ENCODE assay signal across 21 mouse cellular contexts in the genomic region with DNA sequence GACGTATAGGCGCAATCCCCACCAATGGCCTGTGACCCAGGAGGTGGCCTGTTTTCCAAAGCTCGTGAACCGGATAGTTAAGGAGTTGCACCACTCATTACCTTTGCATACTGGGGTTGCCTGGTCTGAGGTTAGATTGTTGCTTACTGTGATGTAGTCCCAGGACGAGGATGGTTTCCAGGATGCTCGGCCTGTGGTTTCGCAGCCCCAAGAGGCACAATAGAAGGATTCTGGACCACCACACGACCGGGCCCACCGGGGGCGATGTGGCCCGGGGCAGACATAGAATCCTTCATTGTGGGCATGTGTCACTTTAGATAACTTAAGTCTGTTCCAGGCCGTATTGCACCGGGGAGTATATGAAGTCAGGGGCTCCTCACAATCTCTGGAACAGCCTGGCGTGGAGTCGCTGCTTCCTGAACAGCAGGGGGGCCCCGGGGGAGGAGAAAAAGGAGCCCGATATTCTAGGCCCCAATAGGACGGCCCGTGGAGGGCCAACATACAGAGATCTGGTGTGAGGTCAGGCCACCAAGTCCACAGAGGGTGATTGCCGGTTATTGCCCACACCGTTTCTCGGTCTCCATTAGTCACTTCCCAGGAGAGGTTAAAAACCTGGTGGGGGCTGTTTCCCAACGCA. TPM values are rescaled to one million over a fixed set of nuclear protein-coding genes. Genes with fewer than 3 reads are reported as not detected.
DNase-seq lines count a peak whose midpoint lies in the region; ATAC-seq lines count a peak whose summit lies in the region.
"Had no signal": no experiment of that assay in that cellular context is flagged by ENCODE, and none has a peak within 500 bp of the region (broad histone marks: within the 10 kb centered on the region; RNA-seq: fewer than 3 reads in every experiment).

No protein-coding gene starts in this region.

- H3K9me3 ChIP-seq in megakaryocyte, embryonic 14.5 days, result peaks cover 63% of the 10 kb centered on the region

- H3K27me3 ChIP-seq in megakaryocyte, embryonic 14.5 days (replicated peaks), result peaks cover 11% of the 10 kb centered on the region
- H3K27me3 ChIP-seq: embryonic facial prominence, embryonic 12.5 days; forebrain, embryonic 13.5 days; forebrain, embryonic 15.5 days had no signal

- peak; percentile 29 for DNase-seq in cerebellum, adult 9-11 months
- no peak for DNase-seq in cerebellum, postnatal 25 days
- peak; percentile 86 for DNase-seq in A20 (ENCODE audit: low read depth, low spot score)
- DNase-seq in MN1 (ENCODE audit: low spot score), result peak; percentile 98
- DNase-seq in Muller cell, postnatal 12 days (ENCODE audit: inconsistent ontology term), result no peak
- DNase-seq in left cerebral cortex, postnatal 4 days, result no peak
- DNase-seq: adrenal gland, adult 8-10 months; adrenal gland, postnatal 14 days; adrenal gland, postnatal 36 days; cerebellum, adult 2 months; cerebellum, adult 9-10 months; cerebellum, postnatal 14 days; forebrain, postnatal 0 days had no signal

- H3K36me3 ChIP-seq in megakaryocyte, embryonic 14.5 days (replicated peaks; ENCODE audit: low read length), result peaks cover 22% of the 10 kb centered on the region
- H3K36me3 ChIP-seq: embryonic facial prominence, embryonic 10.5 days; embryonic facial prominence, embryonic 12.5 days had no signal

- no peak for ATAC-seq in megakaryocyte, adult 5-6 weeks (ENCODE audit: poor library complexity, severe bottlenecking)
- ATAC-seq: activated CD4-positive, CD25-positive, alpha-beta regulatory T cell, adult 4 months; forebrain, embryonic 13.5 days; forebrain, embryonic 15.5 days; forebrain, postnatal 0 days had no signal

- peaks cover 5% of the 10 kb centered on the region for H3K4me1 ChIP-seq in megakaryocyte, embryonic 14.5 days
- H3K4me1 ChIP-seq: embryonic facial prominence, embryonic 10.5 days; embryonic facial prominence, embryonic 12.5 days; forebrain, embryonic 13.5 days had no signal

- intact Hi-C loops in left cerebral cortex, postnatal 4 days (cut with DNase I), result no loop called here

- peak overlapping the region; percentile 9 for H3K4me3 ChIP-seq in megakaryocyte, embryonic 14.5 days (replicated peaks)
- H3K4me3 ChIP-seq: embryonic facial prominence, embryonic 10.5 days; embryonic facial prominence, embryonic 12.5 days; forebrain, embryonic 13.5 days; forebrain, embryonic 15.5 days had no signal

RNA-seq across cellular contexts. Expression of gene Def8, which starts 4.4 kb away (rescaled TPM):
- polyA plus RNA-seq in megakaryocyte, embryonic 14.5 days (2012; ENCODE audit: insufficient read depth, low replicate concordance), result 20.7 and 47.5 TPM in 2 replicates
- total RNA-seq in megakaryocyte, adult 5-6 weeks (2015), result 15.2 and 19.6 TPM in 2 replicates
- total RNA-seq in megakaryocyte, adult 5-6 weeks (2017), result 24.9 and 27.3 TPM in 2 replicates
- total RNA-seq in left cerebral cortex, postnatal 4 days (2021), result 10 to 100 TPM; 68.3 to 70.1 TPM

RNA-seq across cellular contexts. Expression of gene Tubb3, which starts 16.5 kb away (rescaled TPM):
- 123 and 178 TPM in 2 replicates for polyA plus RNA-seq in megakaryocyte, embryonic 14.5 days (2012; ENCODE audit: insufficient read depth, low replicate concordance)
- 0.89 and 1.0 TPM in 2 replicates for total RNA-seq in megakaryocyte, adult 5-6 weeks (2015)
- total RNA-seq in megakaryocyte, adult 5-6 weeks (2017), result 0.37 and 1.2 TPM in 2 replicates
- 1,000 to 10,000 TPM; 2,432 to 2,471 TPM for total RNA-seq in left cerebral cortex, postnatal 4 days (2021)

RNA-seq across cellular contexts. Expression of gene Mc1r, which starts 20.9 kb away (rescaled TPM):
- polyA plus RNA-seq in megakaryocyte, embryonic 14.5 days (2012; ENCODE audit: insufficient read depth, low replicate concordance), result 1.1 TPM in 1 of 2 replicates, not detected in the other
- not detected in 2 replicates for total RNA-seq in megakaryocyte, adult 5-6 weeks (2015)
- total RNA-seq in megakaryocyte, adult 5-6 weeks (2017), result not detected in 2 replicates
- not detected for total RNA-seq in left cerebral cortex, postnatal 4 days (2021)
- total RNA-seq: adrenal gland, adult 18-20 months; adrenal gland, postnatal 14 days; adrenal gland, postnatal 36 days had no signal
- polyA plus RNA-seq: activated CD4-positive, CD25-positive, alpha-beta regulatory T cell, adult 4 months; embryonic facial prominence, embryonic 10.5 days had no signal

RNA-seq across cellular contexts. Expression of gene Afg3l1, which starts 49.9 kb away (rescaled TPM):
- polyA plus RNA-seq in megakaryocyte, embryonic 14.5 days (2012; ENCODE audit: insufficient read depth, low replicate concordance), result 8.8 and 20.1 TPM in 2 replicates
- 10.4 and 11.7 TPM in 2 replicates for total RNA-seq in megakaryocyte, adult 5-6 weeks (2015)
- total RNA-seq in megakaryocyte, adult 5-6 weeks (2017), result 12.2 and 13.3 TPM in 2 replicates
- 10 to 100 TPM; 48.3 to 56.9 TPM for total RNA-seq in left cerebral cortex, postnatal 4 days (2021)

RNA-seq across cellular contexts. Expression of gene Tcf25, which starts 54.2 kb away (rescaled TPM):
- polyA plus RNA-seq in megakaryocyte, embryonic 14.5 days (2012; ENCODE audit: insufficient read depth, low replicate concordance), result 41.1 and 108 TPM in 2 replicates
- 68.3 and 86.8 TPM in 2 replicates for total RNA-seq in megakaryocyte, adult 5-6 weeks (2015)
- 187 and 329 TPM in 2 replicates for total RNA-seq in megakaryocyte, adult 5-6 weeks (2017)
- total RNA-seq in left cerebral cortex, postnatal 4 days (2021), result 100 to 1,000 TPM; 334 to 346 TPM

Comparison
In these comparisons a context has a peak if more than half of its experiments do, and no peak if none do; other contexts are left out.
1. DNase-seq: peak in cerebellum, adult 9-11 months (single experiment), A20 (single experiment) and MN1 (single experiment); none in cerebellum, postnatal 25 days (0 of 2), Muller cell, postnatal 12 days (single experiment) and left cerebral cortex, postnatal 4 days (single experiment).
2. RNA of gene Tubb3, which starts 16.5 kb away (total RNA-seq): 2,432 to 2,471 TPM in left cerebral cortex, postnatal 4 days; 0.37 to 1.2 TPM in megakaryocyte, adult 5-6 weeks; every median in the first group is over 1,000 times any median in the second.